Mouse (Mus musculus) lung, postnatal 10 days (tissue): ENCODE measurements around the gene Aqp6.

Source experiments
- DNase-seq: peaks from one replicate; pipeline ENCODE4 v3.0.0; 2021

Aqp6 gene

DNA sequence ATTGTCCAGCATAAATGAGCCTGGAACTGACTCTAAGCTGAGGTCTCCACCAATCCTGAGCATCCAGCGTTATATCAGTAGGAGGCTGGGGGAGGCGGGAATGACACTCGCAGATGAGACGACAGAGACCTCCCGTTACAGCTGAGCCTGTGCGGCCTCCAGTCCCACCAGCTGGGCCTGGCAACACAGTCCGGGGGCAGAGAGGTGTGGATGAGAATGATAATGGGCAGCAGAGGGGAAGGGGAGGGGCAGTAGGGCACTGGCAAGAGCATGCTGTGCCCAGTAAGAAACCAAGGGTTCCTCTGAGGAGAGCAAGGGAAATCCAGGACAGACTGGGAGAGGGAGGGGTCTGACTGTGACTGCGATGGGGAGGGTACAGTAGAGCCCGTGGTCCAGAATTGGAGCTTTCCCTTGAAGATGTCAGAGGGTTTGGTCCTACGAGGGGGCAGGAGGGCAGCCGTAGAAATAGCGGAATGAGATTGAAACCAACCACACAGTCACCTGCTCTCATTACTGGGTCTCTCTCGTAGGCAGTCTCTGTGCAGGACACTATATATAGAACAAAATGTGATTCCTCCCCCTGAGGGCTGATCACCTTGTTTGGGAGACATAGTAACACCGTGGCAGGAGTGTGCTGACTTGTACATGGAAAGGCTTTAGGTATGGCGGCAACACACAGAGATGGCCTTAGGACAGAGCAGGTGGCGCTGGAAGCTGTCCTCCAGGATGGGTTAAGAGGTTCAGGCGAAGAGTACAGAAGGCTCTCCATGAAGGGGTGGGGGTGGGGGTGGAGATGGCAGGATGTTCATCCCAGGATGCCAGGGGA is 1.7 kb upstream of the Aqp6 start:
- DNase-seq: no peak

DNA sequence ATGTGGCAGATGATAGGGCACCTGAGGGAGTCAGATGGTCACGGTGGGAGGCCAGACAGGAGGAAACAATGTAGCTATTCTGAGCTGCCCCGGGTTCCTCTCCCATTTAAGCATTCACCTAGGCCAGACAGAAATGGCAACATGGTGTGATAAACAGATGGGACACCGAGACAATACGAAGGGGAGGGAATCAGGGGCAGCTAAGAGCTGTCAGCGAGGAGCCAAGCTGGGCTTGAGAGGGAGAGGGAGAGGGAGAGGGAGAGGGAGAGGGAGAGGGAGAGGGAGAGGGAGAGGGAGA is 572 bp downstream of the Aqp6 start:
- DNase-seq: no peak

DNA sequence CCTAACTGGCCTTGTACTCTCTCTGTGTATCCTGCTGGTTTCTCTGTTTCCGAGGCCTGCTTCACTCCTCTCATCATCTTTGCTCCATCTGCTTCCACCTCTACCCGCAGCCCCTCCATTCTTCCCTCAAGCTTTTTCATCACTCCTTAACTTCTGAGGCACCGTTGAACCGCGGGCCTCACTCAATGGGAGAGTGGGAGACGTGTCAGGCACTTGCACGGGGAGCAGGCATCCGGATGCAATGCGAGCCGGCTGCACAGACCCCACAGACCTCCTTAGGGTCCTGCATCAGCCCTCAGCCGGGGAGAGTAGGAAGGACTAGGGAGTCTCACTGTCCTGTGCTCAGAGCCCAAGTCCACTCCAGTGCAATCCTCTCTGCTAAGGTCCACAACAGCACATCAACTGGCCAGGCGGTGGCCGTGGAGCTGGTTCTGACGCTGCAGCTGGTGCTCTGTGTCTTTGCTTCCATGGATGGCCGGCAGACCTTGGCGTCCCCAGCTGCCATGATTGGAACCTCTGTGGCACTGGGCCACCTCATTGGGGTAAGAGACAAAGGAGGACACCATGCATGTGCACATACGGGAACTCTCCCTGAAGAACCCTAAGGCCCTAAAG is 1.1 kb downstream of the Aqp6 start:
- DNase-seq: no peak

DNA sequence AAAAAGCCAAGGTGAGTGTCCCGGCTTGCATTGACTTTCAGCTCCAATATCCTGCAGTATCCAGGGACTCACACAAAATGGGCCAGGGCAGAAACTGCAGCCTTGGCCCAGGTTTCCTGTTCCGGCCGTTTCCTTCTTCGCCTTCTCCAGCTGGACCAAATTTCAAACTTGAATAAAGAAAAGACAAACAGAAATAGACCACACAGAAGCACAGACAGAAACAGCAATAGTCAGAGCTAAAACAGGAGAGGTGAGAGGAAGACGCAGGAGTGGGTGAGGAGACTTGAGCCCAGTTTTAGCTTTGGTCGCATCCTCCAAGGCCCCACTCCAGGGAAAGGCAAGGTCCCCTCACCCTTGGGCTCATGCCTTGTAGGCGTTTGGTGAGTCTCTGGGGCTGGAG is 2.0 kb downstream of the Aqp6 start:
- DNase-seq: no peak

DNA sequence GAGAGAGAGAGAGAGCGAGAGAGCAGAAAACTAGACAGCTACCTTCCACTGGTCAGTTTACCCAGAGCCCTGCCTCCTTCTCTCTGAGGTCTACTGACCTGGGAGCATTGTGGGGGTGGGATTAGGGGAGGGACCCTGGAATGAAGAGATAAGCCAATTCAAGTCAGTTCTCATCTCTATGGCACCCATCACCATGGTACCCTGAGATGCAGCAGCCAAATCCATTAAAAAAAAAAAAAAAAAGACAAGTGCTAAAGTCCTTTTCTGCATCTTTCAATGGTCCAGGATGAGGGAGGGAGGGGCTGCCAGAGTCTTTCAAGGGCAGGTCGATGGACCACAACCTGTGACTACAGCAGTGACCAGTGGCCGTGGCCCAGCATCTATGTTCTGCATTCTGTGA is 4.4 kb downstream of the Aqp6 start:
- no peak for DNase-seq

DNA sequence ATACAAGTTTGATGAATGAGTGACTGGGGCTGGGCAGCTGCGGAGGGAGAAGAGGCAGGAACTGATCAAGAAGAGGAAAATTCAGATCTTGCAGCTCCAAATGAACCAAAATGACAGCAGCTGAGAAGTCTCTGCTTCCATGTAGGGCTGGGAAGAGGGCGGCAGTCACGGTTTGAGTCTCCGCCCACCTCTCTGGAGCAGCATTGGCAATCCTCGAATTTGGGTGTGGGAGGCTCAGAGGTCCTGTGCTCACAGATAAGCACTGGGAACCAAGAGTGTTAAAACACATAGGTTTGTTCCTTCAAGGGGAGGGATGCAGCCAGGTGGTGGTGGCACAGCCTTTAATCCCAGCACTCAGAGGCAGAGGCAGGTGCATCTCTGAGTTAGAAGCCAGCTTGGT is 5.3 kb downstream of the Aqp6 start:
- DNase-seq: peak; percentile 42

DNA sequence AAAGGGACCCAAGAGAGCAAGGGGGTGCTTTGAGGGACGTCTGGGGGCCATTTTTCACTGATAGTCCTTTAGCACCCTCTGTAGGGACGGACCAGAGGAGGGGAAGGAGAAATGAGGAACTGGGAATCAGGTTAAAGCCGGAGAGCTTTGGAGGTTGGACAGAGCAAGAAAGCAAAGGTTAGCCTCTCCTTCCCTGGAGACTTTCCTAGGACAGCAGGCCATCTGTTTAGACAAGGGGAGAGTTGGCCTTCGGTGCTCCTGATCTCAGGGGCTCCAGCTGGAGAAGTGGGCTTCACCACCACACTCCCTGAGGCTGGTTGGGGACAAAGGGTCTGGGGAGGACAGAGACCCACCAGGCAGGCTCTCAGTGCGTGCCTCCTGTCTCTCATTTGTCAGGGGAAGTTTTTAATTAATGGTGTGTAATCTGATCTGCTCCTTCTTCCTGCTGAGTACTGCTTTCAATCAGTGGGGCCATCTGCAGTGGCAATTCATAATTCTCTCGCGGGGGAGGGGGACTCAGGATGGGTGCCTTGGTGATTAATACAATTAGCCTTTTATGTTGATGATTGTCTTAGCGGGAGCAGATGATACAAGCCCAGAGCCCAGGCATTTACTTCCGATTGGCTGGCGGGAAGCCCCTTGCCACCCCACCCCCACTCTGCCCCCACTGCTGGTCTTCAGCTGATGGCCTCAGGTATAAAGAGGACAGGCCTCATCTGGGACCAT is 6.4 kb downstream of the Aqp6 start:
- no peak for DNase-seq

DNA sequence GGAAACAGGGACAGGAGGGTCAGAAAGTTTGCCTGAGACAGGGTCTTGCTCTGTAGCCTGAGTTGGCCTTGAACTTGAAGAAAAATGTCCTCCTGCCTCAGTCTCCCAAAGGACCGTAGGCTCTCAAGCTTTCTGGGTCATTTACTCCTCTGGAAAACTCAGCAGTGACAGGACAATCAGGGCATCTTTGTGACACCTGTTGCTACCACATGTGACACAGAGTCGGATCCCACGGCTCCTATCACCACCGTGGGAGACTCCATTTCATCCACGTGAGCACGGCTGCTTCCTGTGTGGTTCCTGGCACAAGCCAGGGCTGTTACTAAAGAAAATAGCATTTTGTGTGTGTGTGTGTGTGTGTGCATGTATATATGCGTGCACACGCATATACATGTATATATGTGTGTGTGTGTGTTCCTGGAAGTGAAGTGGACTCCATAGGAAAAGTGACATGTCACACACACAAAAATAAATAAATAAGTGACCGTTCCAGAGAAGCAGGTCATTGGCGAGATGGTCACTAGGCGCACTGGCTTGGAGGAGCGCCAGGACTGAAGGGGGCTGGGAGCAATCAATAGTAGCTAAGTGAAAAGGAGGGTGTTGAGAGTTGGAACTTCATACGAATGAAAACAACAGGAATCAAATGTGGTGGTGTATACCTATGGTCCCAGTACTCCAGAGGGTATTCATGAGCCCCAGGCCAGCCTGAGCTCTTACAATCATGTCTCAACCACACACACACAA is 7.4 kb downstream of the Aqp6 start:
- no peak for DNase-seq

DNA sequence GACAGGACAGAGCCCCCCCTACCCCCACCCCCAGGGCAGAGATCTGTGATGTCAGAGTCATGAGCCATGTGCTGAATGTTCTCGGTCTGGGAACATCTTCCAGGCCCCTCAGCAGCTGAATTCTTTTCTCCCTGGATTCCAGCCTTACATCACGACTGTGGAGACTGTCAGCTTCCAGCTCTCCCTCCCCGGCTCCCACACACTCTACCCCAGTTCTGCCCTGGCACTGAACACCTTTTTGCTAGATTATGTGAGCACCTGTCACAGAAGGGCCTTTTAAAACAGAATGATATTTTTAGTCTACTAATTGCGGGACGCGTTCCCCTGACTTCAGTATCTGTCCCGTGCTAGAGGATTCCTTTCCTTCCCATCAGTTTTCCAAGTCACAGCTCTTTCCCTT is 10.4 kb downstream of the Aqp6 start:
- no peak for DNase-seq

DNA sequence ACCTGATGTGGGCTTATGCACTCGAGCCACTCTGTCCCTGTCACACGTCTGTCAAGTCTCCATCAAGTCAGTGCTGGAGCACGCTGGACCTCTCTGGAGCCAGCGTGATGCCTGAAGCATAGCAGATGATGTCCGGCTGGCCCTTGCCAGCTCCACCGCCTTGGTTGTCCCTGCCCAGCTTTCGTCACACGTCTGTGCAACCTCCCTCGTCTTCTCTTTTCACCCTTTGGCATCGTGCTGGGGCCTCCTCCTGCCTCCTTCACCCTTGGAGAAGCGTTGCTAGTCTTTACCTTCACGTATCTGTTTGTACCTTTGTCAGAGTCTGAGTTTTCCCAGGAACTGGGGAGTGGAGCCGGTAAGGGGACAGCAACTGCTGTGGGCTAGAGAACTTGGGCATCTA is 13.1 kb downstream of the Aqp6 start:
- DNase-seq: peak; percentile 47

DNA sequence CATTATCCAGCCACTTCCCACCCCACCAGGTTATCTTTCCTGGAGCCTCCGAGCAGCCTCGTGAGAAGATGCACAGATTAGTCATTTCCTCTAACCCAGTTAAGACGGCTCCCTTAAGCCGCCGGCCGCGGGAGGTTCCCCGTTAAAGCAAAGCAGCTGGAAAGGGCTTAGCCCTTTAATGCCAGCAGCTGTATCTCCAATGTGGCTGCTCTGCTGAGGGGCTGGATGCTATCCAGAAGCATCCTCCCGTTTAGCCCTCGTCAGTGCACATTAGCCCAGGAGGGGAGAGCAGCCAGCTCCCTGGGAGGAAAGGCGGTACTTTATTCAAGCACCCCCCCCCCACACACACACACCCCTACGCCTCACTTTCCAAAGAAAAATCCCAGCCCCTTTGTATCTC is 13.6 kb downstream of the Aqp6 start:
- DNase-seq: peak; percentile 56

DNA sequence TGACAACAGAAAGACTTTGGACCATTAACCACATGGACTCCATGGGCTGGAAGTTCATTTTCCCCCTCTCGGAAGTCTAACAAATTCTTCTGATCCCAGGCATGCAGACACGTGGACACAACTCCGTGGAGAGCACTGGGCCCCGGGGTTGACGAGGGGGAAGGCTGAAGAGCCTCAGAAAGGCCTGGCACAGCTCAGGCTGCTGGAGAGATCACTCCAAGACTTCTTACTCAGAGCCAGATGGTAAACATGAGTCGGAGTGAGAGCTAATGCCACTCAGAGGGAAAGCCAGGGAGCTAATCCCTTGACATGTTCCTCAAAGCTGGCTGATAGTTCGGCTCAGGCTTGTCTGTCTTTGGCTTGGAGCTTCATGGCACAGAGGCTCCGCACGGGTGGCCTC is 14.0 kb downstream of the Aqp6 start:
- peak; percentile 52 for DNase-seq

DNA sequence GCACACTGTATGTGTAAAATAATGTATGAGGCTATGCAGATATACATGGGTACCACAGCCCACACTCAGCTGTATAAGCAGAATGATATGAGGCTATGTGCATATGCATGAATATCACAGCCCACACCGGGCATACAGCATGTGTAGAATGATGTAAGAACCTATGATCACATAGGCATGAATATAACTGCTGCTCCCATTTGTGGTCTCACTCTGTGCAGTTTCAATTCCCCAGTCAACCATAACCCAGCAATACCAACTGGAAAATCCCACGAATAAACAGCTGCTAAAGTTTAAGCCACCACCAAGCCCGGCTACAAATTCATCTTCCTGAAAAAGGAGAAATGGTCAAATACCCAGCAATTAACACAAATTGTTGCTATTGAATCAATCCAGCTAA is 17.4 kb downstream of the Aqp6 start:
- DNase-seq: no peak

DNA sequence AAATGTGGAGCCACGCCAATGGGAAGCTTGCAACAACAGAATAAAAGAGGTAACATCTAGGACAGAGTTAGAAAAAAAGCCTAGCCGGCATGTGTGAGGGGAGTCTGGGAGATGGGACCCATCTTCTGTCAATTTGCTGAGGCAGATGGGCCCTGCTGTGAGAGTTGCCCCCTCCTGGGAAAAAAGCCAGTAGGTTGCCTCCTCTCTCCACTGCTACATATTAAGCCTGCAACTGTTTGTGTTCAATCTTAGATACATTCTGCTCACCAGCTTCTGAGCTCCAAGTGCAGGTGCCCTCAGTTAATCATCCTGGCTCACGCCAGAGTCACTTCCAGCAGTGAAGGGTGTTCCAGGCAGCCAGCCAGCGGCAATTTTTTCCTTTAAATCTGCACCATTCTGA is 18.6 kb downstream of the Aqp6 start:
- no peak for DNase-seq

DNA sequence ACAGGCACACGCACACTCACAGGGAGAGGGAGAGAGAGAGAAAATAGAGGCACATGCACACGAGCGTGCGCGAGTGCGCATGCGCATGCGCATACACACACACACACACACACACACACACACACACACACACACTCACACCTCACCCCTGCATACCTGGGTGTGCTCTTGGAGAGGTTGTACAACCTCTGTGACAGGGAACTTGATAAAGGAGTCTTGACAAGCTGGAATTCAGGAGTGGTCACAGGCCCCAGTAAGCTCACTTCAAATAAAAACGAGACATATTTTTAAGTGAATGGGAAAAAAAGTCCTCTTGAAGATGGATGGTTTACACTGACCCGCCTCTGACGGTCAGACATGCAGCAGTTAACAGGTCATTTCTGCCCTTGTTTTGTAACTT is 20.9 kb downstream of the Aqp6 start:
- DNase-seq: no peak

DNA sequence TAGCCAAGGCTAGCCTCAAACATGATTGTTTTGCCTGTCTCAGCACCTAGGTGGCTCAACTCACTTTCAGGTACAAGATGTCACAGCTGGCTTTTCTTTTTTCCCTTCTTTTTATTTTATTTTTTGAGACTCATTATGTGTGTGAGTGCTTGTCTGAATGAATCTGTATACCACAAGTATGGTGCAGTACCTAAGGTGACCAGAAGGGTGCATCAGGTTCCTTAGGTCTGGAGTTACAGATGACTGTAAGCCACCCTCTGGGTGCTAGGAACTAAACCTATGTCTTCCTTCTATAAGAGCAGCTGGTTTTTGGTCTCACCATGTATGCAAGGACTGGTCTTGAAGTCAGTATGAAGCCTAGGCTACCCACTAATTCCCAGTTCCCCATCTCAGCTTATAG is 30.4 kb downstream of the Aqp6 start:
- no peak for DNase-seq

DNA sequence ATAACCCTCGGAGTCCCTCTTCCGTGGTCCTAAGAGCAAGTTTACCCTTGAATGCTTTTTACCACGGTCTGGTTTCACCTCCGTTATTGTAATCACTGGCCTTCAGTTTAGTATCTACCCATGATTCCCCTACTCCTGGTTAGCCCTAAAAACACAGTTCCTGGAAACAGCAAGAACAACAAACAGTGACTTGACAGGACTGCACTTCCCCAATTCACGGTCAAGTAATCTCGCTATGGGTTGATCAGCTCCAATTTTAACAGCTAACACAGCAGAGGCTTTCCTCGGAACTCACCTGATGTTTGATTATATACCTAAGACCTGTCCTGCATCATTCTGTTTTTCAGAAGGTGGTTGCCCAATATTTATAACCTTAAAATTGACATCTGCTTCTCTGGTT is 33.5 kb downstream of the Aqp6 start:
- no peak for DNase-seq

DNA sequence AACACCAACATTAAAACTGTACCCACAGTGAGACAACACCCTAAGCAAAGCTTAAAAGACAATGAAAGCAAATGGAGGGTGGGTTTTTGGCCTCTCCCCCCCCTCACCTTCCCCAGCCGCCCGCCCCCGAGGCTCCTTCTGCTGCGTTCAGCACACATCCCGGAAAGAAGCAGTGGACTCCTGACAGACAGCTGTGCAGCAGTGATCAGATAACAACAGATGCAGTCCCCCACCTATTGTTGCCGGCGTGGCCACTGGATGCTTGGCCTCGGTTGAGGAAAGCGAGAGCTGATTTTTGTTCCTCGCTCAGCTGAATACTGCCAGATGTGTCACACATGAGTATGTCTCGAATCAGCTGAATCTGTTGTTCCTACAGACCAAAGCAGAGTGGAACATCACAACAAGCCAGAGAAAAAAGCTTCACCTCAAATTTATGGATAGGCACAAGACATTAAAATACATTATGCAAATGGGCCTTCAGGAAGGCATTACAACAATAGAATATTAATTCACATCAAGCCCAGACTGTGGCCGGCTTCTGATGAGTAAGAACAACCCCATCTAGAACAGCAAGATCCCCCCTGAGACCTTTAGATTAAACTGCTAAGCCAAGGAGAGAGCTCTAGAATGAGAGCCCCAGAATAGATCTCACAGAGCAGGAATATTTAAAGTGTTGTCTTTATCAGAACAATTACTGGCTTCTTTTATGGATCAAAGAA is 36.4 kb downstream of the Aqp6 start:
- no peak for DNase-seq

DNA sequence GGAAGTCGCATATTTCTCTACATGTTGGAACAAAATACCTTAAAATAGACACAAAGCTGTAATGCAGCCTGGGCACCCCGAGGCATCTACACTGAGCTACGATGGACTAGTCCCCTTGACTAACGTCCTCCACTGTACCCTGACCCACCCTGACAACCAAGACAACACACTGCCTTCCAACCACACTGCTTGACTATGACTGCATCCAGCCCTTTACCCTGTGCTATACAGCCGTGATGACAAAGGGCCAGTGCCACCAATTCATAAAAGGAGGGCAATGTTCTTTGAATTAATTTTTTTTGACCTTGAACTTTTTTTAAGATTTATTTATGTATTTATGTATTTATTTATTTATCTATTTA is 36.9 kb downstream of the Aqp6 start:
- no peak for DNase-seq

DNA sequence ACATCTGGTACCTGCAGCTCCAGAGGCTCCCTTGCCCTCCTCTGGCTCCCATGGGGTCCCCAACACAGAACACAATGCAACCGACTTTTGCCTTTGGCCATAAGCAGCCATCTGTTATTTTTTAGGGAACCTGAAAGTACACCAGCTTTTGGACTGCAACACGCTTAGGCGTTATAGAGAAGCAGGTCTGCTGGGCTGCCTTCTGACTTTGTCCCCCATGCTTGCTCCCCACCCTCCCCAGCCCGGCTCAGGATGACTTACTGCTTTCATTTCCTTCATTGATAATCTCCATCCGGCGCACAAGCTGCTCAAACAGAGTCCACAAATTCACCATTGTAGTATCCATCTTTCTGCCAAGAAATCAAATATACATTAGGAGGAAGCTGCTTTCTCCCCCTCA is 41.4 kb downstream of the Aqp6 start:
- no peak for DNase-seq

DNA sequence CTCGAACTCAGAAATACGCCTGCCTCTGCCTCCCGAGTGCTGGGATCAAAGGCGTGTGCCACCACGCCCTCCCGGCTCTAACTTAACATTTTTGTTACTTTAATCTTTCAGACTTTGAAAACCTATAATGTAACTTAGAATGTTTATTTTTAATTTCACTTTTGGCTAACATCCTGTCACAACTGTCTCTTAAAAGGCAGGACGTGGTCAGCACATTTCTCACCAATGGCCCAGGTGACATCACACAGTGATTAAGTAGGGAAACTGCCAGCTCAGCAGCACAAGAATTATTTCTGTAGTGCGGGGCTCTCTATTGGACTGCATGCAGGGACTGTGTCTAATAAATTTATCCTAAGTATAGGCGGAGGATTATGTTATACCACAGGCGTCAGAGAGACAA is 42.6 kb downstream of the Aqp6 start:
- no peak for DNase-seq

DNA sequence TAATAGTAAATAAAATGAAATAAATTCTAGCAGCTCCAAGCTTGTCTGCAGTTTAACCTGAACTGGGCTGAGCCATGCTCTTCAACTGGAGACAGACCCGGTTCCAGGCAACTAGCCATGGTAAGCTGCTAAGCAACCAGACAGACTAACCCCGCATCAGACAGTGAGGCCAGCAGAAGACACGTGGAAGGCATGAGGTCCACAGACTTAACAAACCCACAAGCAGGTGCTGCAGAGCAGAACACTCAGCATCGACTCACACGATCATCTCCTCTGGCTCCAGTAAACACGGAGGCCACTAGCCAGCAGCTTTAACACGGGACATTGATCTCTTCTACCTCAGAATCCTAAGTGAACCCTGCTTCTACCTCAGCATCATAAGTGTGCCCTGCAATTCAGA is 43.6 kb downstream of the Aqp6 start:
- DNase-seq: no peak

DNA sequence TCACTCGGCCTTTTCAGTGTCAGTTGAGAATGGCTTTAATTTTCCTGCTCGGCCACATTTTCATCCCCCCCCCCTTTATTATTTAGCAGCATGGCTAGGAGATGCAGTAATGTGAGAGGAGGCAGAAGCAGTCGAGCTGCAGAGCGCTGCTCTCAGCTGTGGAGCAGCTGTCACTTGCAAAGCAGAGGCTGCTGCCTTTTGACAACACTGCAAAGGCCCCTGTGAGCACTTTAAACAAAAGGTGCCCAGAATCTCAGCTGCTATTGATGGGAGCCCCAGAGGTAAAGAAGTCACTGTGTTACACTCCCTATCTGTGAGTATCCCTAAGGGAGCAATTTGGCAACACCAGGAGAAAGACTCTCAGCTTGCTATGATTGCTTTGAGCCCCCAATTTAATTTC is 47.1 kb downstream of the Aqp6 start:
- DNase-seq: no peak
